Mouse (Mus musculus) kidney, adult 9 months (tissue): ENCODE measurements at regions not wholly inside any gene's neighbourhood (a gene's known extent, or its start where the extent isn't known, plus 50 kb on each side); places are given as distances from the start of the nearest gene placed in this dataset.

Experiments used
- DNase-seq: peaks from one replicate; pipeline ENCODE4 v3.0.0; 2022

DNA sequence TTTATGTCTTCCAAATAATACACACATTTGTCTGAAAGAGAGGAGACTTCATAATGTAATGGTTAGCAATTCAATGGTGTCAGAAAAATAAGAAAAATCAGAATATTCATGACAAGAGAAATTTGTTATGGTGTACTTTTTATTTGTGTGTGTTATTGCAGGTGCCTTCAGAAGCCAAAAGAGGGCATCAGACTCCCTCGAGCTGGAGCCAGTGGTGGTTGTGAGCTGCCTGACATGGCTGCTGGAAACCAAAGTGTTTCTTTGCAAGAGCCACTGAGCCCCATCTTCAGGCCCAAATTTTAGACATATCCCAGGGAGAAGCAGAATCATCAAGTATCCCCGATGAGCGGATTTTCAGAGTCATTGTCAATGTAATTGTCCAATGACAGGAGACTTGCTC is 81.9 kb downstream of the Tm2d3 start:
- no peak for DNase-seq

DNA sequence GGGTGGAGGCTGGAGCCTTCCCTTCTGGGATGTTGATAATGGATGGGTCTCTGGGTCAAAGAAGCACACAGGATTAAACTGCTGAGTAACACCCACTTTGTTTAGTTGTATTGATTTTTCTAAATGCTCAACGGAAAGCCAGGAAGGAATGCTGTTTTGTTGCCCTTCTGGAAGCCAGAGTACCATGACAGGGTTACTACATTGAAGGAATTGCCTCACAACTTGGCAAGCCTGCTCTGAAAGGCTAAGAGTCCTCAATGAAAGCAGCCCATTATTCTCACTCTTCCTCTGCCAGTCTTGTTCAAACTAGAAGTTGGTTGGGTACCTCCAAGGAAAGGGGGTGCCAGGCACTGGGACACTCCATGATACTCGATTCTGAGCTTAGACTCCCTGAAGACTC is 83.0 kb downstream of the Tm2d3 start:
- no peak for DNase-seq

DNA sequence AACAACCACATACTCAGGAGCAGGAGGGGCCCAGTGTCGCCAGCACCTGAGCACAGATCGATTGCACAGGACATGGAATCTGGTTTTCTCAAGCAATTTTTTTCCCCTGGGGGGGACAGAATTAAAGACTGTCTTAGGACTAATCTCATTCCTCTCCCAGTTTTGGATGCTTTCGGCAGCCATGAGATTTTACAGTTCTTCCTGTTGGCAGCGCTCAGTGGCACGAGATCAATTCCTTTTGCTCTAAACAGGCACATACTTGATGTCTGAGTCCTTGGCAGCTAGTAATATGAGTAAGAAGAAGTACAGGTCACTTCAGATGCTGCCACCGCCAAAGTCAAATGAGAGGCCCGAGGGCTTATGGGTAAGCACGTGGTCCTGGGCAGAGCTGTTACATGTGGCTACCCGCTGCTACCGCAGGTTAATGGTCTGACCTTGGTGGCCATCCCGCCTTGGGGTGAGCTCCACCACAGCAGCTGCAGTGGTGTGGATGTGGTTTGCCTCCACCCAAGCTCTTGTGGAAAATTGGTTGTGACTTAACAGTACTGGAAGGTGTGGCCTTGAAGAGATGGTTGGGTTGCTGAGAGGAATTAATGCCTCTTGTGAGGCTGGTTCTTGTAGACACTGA is 83.5 kb downstream of the Tm2d3 start:
- DNase-seq: no peak

DNA sequence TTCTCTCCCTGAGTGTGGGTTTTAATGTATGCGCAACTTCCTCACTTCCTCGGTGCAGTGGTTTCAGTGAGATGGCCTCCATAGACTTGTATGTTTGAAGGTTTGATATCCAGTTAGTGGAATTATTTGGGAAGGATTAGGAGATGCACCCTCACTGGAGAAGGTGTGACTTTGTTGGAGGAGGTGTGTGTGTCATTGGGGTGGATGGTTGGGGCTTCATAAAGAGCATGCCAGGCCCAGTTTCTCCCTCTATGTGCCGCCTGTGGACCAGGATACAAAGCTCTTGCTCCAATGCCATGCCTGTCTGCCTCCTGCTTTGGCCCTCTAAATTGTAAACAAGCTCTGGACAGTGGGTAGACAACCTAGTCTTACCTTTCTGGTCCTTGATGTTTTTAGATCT is 84.0 kb downstream of the Tm2d3 start:
- DNase-seq: no peak

DNA sequence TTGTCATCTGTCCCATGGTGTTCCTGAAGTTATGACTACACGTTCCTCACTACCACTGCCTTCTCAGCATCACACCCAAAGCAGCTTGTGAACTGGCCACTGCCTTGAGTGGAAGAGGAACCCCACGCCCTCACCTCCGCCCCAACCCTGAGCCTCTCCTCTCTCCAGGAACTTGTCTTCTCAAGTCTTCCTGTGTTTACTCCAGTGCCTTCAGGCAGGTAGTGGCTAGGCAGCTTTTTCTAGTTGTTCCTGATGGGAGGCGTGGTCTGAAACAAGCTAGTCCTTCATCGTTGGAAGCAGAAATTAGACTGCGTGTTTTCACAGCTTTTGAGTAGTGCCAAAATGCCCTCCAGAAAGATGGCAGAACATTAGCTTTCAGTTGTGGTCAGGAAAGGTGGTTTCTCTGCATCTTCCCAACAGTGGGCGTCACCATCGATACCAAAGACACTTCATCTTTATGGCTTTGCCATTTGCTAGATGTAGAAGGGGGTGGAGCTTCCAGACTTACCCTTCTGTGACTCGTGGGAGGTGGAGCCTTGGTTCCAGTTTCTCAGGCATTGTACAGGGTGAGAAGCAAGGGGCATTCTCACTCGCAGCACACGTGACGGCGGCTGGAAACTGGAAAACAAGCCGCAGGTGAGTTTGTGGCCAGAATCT is 81.7 kb upstream of the Pcsk6 start:
- DNase-seq: no peak

DNA sequence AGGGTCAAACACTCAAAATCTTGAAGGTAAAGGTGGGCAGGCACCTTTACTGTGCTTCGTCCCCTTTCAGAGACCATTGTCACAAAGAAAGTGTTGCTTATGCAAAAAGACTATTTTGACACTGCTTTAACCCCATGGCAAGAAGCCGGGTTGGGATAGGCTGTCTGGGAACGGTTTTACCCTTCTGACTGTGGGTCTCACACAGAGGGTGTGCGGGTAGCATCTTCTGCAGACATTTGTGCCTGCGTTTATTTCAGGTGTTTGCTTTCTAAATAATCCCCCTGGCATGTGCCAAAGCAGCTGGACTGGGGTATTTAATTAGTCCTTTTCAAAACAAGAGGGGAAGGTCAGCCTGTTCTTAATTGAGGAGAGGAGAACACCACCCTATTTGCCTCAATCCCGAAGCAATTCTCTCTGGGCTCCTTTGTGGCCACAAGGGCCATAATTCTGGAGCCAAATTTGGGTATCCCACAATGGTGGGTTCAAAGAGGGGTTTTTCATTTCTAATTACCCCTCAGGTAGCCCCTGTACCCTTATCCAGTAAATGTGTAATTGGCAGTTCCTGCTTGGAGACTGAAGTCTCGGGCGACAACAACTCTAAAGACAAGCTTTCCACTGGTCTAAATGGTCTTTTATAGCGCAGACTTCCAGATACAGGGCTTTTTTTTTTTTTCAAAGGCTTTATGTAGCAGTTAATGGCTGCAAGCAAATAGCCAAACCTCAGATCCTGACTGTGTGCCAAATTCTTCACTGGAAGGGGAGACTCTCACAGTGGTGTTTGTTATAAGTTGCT is 80.8 kb upstream of the Pcsk6 start:
- no peak for DNase-seq

DNA sequence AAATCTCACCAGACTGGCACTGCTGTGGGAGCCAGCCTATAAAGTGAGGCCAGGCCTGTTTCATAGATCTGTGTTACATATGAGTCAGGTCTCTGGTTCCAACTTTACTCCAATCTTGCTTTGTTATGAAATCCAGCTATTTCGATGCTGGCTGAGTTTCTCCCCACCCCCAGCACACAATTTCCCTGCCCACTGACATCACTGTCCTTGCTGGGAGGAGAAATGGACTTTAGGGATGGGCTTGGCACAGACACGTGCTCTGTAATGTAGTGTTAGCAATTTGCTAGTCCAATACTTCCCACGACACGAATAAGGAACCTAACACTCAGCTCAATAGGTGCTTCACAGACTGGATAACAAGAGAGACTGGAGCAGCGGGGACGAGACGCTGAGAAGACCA is 79.5 kb upstream of the Pcsk6 start:
- no peak for DNase-seq

DNA sequence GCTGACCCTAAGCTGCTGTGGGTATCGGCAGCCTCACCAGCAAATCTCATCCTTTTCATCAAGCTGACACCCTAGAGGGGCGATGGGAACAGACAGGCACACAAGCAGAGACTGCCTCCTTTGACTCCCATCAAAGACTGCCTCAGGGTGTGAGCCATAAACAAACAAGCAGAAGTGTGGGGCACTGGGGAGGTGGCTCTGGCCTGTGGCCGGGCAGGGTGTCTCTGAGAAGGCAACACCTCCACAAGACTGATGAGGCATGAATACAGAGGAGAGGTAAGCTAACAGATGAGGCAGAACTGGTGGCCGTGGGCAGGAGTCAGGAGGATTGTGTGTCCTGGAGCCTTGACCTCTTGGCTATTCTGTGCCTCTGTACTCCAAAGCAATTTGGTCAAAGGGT is 77.8 kb upstream of the Pcsk6 start:
- DNase-seq: no peak

DNA sequence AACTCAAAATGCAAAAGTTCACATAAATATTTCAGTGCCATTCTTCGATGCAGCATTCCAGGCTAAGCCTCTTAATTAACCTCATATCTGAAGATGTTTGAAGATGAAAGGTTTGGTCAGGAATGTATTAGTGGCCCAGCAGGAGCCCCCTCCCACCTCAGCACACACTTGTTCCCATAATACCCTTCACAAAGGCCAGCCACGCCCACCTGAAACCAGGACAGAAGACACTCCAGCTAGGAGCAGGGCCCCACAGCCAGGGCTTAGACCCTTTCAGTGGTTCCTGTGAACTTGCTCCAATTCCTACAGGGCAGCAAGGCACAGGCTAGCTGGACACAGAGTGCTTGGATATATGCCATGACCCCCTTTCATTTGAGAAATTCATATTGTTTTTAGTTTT is 74.6 kb upstream of the Pcsk6 start:
- no peak for DNase-seq

DNA sequence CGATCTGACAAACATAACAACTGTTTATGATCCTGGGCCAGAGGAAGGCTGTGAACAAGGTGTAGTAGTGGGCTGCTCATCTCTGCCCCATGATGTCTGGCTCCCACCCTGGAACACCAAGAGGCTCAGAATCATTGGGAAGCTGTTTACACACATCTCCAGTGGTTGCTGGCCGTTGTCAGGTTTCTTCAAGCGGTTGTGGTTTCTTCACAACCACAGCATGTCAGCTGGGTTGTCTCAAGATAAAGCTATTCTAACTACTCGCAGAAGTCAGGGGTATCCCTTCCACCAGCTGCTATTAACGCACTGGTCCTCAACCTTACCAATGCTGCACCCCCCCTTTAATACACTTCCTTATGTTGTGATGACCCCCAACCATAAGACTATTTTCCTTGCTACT is 73.7 kb upstream of the Pcsk6 start:
- no peak for DNase-seq

DNA sequence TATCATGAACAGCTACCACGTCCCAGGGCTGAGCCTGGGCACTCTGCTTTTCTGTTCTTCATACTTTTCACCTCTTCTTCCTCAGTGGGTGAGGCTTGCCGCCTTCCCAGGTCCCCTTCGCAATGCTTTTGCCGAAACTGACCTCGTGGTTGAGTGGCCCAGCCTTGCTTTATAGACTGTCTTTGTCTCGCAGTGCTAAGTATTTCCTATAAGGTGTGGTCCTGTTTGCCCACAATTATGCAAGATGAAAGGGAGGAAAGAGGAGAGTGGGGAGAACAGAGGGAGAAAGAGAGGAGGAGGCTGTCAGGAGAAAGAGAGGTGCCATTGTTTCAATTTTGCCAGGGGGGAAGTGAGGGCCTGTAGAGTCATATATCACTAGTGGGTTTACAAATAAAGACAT is 71.3 kb upstream of the Pcsk6 start:
- DNase-seq: no peak

DNA sequence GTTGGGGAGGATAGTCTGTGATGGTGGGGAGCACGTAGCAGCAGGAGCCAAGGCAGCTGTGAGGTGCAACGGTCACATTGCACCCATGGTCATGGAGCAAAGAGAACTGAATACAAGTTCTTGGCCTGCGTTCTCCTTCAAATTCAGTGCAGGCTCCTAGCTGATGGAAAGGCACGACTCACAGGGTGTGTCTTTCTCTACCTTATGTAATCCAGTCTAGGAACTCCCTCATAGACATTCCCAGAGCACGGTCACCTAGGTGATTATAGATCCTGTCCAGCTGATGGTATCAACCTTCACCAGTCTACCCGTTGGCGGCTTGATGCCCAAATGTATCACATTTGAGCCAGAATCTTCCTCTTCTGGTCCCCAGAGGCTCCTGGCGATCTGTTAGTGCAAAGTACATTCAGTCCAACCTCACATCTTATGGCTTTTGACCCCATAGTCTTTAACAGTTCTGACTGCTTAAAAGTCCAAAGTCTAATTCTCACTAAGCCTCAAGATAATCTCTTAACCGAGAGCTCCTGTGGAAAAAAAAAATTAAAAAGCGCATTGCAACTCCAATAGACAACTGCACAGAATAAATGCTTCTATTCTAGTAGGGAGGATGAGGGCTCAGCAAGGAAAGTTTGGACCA is 69.2 kb upstream of the Pcsk6 start:
- no peak for DNase-seq

DNA sequence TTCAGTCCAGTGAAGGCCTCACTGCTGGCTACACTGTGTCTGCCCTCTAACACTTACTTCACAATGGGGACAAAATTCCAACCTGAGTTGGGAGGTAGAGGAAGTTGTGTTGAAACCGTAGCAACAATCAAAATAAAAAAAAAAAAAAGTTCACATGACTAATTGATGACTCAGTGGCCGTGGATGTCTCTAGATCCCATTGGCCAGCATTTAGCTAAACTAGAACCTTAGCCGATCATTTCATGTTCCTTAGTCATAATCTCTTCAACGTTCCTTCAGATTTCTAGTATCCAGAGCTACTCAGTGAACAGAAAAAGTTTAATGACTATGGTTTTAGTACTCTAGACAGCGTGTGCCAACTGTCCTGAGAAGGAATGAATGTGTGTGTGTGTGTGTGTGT is 59.2 kb upstream of the Pcsk6 start:
- no peak for DNase-seq

DNA sequence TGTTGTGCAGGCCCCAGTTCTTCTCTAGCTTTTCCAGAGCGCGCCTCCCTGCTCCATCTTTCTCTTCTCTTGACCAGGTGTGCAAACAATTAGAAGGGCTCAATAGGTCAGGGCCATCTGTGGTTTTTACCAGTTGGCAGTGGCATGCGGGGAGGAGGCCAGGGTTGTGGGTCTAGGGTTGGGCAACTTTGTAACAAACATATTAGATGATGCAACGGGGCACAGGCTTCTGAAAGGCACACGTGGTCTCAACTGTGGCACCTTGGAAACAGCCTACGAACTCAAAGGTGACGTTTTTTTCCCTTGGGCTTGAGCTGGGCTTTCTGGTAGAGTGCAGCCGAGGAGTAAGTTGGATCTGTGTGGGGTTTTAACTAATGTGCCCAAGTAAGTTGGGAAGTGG is 58.7 kb upstream of the Pcsk6 start:
- DNase-seq: no peak

DNA sequence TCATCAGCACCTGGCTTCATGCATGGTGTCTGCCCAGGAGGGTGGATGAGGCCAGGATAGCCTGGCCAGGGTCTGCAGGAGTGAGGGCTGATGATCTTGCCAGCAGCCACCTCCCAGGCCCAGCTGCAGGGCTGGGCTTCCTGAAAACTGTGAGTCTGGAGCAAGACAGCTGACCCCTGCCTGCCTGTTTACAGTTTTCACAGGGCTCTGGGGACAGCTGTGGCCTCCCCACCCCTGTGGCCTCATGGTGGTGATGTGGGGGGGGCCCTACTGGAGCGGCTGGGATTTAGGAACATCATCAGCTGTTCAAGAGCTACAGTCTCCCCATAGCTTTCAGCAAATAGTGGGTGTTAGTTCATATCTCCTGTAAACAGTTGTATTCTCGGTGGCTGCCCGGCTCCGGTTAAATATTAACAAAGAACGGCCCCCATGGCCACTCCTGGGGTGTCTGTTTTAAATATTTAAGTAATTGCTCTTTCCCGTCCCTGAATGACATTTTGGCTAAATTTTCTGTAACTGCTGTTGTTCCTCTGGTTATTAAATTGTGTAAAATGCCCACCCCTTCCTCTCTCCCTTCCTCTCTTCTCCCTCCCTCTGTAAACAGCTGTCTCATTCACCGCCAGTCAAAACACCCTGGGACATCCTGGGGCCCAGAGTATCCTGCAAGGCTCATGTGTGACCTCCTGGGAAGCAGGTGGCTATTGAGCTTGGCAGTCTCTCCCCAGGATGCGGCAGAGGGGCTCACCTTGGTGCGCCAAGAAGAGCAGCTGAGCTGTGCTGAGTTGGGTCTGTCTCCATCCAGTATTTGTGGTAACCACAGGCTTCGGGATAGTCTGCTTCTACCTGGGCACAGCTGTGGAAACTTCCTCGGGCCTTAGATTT is 57.9 kb upstream of the Pcsk6 start:
- DNase-seq: peak; percentile 12
